Mouse (Mus musculus) bone marrow macrophage, adult 2 months (primary cell): Measurements from ENCODE around the gene Gm20479.

ENCODE experiments used
- CTCF ChIP-seq: IDR thresholded peaks from 2 replicates; pipeline ENCODE4 v1.5.1; 2012; ENCODE audit warnings: low read depth, mild to moderate bottlenecking, low read length, moderate library complexity
- POLR2A ChIP-seq: IDR thresholded peaks from 2 replicates; pipeline ENCODE4 v1.6.1; 2012; ENCODE audit warnings: mild to moderate bottlenecking, low read depth, low read length, borderline replicate concordance

DNA sequence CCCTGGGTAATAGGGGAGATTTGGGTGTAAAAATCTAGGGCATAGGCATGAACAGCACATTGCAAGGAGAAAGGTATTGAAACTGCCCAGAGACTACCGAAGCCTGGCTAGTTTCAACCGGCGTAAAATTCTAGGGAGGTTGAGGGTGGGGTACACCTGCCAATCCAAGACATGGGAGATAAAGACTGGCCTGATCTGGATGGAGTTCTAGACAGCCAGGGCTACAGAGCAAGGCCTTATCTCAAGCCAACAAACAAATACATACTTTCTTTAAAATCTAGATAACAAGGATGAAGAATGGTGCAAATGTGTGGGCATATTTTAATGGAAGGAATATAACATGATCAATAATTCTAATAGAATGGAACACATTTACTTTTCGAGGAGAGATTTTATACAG is 2.4 kb downstream of the Gm20479 start:
- TF ChIP-seq POLR2A (no peak), CTCF (no peak)
